Mouse (Mus musculus): ENCODE data around the gene Nfe2l2.
"Not testable (repeated sequence)": the region's sequence is repeated elsewhere in the genome, so short reads cannot be mapped to it uniquely, and the experiment has no call there.

Nfe2l2 gene

GRCm38 (mm10) chr2:75714766-75715165 is 10.3 kb upstream of the Nfe2l2 start:
- DNase-seq (ENCODE audit: low spot score in 2 of 2) = no peak

- no peak for DNase-seq (ENCODE audit: low spot score in 2 of 2)
Measured at GRCm38 (mm10) chr2:75713083-75713482, 8.6 kb upstream of the Nfe2l2 start.

GRCm38 (mm10) chr2:75707420-75707819 is 3.0 kb upstream of the Nfe2l2 start:
- DNase-seq (ENCODE audit: low spot score in 2 of 2) = no peak

- DNase-seq (ENCODE audit: low spot score in 2 of 2) = no peak
Measured at GRCm38 (mm10) chr2:75706435-75706834, 2.0 kb upstream of the Nfe2l2 start.

- no peak for DNase-seq (ENCODE audit: low spot score in 2 of 2)
Measured at GRCm38 (mm10) chr2:75705162-75705752, 816 bp upstream of the Nfe2l2 start.

GRCm38 (mm10) chr2:75703375-75704181 is 863 bp downstream of the Nfe2l2 start:
- DNase-seq (ENCODE audit: low spot score in 2 of 2) = peak; percentile 41 to 49

- DNase-seq (ENCODE audit: low spot score in 2 of 2) = no peak
Measured at GRCm38 (mm10) chr2:75702588-75702976, 1.9 kb downstream of the Nfe2l2 start.

GRCm38 (mm10) chr2:75701822-75702587 is 2.4 kb downstream of the Nfe2l2 start:
- no peak for DNase-seq (ENCODE audit: low spot score in 2 of 2)

GRCm38 (mm10) chr2:75701207-75701606 is 3.2 kb downstream of the Nfe2l2 start:
- no peak for DNase-seq (ENCODE audit: low spot score in 2 of 2)

- DNase-seq (ENCODE audit: low spot score in 2 of 2) = no peak
Measured at GRCm38 (mm10) chr2:75700543-75700942, 3.9 kb downstream of the Nfe2l2 start.

GRCm38 (mm10) chr2:75698874-75699273 is 5.6 kb downstream of the Nfe2l2 start:
- no peak for DNase-seq (ENCODE audit: low spot score in 2 of 2)

- DNase-seq (ENCODE audit: low spot score in 2 of 2) = no peak
Measured at GRCm38 (mm10) chr2:75698007-75698406, 6.4 kb downstream of the Nfe2l2 start.

- DNase-seq (ENCODE audit: low spot score in 2 of 2) = no peak
Measured at GRCm38 (mm10) chr2:75697222-75697621, 7.2 kb downstream of the Nfe2l2 start.

- DNase-seq (ENCODE audit: low spot score in 2 of 2) = no peak
Measured at GRCm38 (mm10) chr2:75696371-75696770, 8.1 kb downstream of the Nfe2l2 start.

- DNase-seq (ENCODE audit: low spot score in 2 of 2) = no peak
Measured at GRCm38 (mm10) chr2:75695676-75696350, 8.6 kb downstream of the Nfe2l2 start.

GRCm38 (mm10) chr2:75694926-75695325 is 9.5 kb downstream of the Nfe2l2 start:
- not testable (repeated sequence) for DNase-seq (ENCODE audit: low spot score in 2 of 2)

- DNase-seq (ENCODE audit: low spot score in 2 of 2) = no peak
Measured at GRCm38 (mm10) chr2:75692369-75692768, 12.1 kb downstream of the Nfe2l2 start.

GRCm38 (mm10) chr2:75691316-75691715 is 13.1 kb downstream of the Nfe2l2 start:
- no peak for DNase-seq (ENCODE audit: low spot score in 2 of 2)

GRCm38 (mm10) chr2:75690656-75691055 is 13.8 kb downstream of the Nfe2l2 start:
- no peak for DNase-seq (ENCODE audit: low spot score in 2 of 2)

- DNase-seq (ENCODE audit: low spot score in 2 of 2) = no peak
Measured at GRCm38 (mm10) chr2:75689482-75690158, 14.8 kb downstream of the Nfe2l2 start.

- no peak for DNase-seq (ENCODE audit: low spot score in 2 of 2)
Measured at GRCm38 (mm10) chr2:75688901-75689300, 15.5 kb downstream of the Nfe2l2 start.
